Mouse (Mus musculus): Measurements from ENCODE around the gene Izumo1r. TPM values are rescaled to one million over a fixed set of nuclear protein-coding genes. Genes with fewer than 3 reads are reported as not detected.

The Izumo1r gene
- total and polyA plus RNA-seq, 3 experiments = not detected

DNA sequence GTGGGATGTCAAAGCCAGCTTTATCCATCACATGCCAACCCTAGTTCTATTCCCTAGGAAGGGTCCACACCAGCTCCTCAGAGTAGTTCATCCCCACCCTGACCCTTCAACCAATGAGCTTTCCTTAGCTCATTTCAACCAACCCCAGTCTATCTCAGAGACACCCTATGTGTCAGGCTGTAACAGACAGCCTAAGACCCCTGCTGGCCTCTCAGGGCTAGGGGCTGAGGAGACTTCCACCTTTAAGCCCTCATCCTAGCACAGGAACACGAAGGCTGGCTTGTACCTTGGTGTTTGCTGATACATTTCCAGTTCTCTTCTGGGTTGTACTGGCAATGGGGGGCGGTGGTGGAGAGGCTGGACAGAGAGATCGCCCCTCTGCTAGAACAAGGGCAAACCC, 743 bp downstream of the Izumo1r start:
- no peak overlapping the region for H3K27ac ChIP-seq (ENCODE audit: insufficient read depth, low read depth)

DNA sequence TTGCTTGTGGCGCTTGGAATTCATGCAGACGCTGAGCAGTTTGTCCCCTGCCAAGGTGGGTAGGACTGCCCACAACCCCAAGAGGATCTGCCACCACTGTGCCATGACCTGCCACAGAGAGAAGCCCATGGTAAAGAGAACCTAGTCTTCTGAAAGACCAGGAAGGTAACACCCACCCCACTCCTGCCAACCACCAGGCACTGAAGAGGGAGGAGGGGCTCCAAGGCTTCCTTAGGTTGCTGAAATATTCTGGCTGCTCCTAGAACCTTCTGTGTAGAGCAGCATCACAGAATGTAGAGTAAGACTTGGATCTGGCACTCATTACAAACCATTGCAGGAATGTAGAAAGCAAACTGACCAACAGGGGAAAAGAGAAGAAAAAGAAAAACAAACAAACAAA, 1.3 kb downstream of the Izumo1r start:
- Histone ChIP-seq H3K4me3 (replicated peaks in 1 of 3; ENCODE audit: low read depth in 2 of 3, low read length in 2 of 3, poor library complexity in 1 of 3) (no peak overlapping the region), H3K27ac (ENCODE audit: insufficient read depth, low read depth) (no peak overlapping the region), H3K9me3 (replicated peaks; ENCODE audit: low read length) (no peaks in the 10 kb centered on the region)

More for the DNA sequence above, 743 bp downstream of the Izumo1r start:
- in situ Hi-C loops (cut with MboI; ENCODE audit: low pct_ligation_motif_present, low pct_unique_long_range_greater_than_20kb, low sequenced_read_pairs) (no loop called here), dilution Hi-C loops (cut with MboI; ENCODE audit: extremely low pct_ligation_motif_present, extremely low pct_unique_long_range_greater_than_20kb, low sequenced_read_pairs) (no loop called here)
- no peaks in the 10 kb centered on the region for H3K36me3 ChIP-seq (replicated peaks in 1 of 2; ENCODE audit: control insufficient read depth in 1 of 2, insufficient read depth in 1 of 2, low read length in 1 of 2)
- no peak overlapping the region for H3K9ac ChIP-seq (ENCODE audit: insufficient read depth, low read depth)
- no peak for DNase-seq (ENCODE audit: extremely low read depth)
- no peak overlapping the region for H3K4me2 ChIP-seq (ENCODE audit: insufficient read depth, low read depth, poor library complexity, severe bottlenecking)
- H3K4me3 ChIP-seq (replicated peaks in 1 of 3; ENCODE audit: low read depth in 2 of 3, low read length in 2 of 3, poor library complexity in 1 of 3) = no peak overlapping the region
- peaks cover 0 to 18% of the 10 kb centered on the region in 2 experiments; a peak in 2 of 4 replicates for H3K4me1 ChIP-seq (ENCODE audit: control insufficient read depth in 1 of 2, insufficient read depth in 2 of 2)
- no peaks in the 10 kb centered on the region for H3K27me3 ChIP-seq (replicated peaks)
- no peaks in the 10 kb centered on the region for H3K9me3 ChIP-seq (replicated peaks; ENCODE audit: low read length)
- no peak for TF ChIP-seq ZNF384 (IDR thresholded peaks at IDR 0.05; ENCODE audit: low read depth, low read length)
- TF ChIP-seq KAT2A (IDR thresholded peaks at IDR 0.05; ENCODE audit: insufficient replicate concordance, low read length) = no peak
- no peak for TF ChIP-seq ZC3H11A (IDR thresholded peaks at IDR 0.05; ENCODE audit: low read depth, low read length)
- no peak for TF ChIP-seq MAZ (IDR thresholded peaks at IDR 0.05; ENCODE audit: low read depth, low read length)
- TF ChIP-seq MXI1 (IDR thresholded peaks at IDR 0.05; ENCODE audit: low read depth, low read length) = no peak
- H3K79me2 ChIP-seq (replicated peaks; ENCODE audit: control insufficient read depth, extremely low read depth, insufficient read depth, poor library complexity, severe bottlenecking) = no peaks in the 10 kb centered on the region

DNA sequence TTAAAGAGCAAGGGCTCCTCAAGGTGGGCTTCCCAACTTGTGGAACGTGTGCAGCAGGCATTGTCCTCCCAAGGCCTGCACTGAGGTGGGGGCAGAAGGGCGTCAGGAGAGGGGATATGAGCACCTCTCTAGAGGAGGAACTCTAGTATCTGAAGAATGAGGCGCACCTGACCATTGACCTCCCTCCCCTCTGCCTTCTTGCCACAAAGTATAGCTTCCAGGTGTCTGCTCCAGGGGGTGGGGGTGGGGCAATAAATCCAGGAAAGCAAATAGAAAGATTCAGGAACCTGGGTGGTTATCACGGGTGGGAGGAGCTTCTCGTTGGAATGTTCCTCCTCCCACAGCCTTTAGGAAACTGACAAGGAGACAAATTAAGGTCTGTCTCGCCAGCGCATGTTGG, 2.0 kb downstream of the Izumo1r start:
- Histone ChIP-seq H3K4me2 (ENCODE audit: insufficient read depth, low read depth, poor library complexity, severe bottlenecking) (no peak overlapping the region), H3K9ac (ENCODE audit: insufficient read depth, low read depth) (no peak overlapping the region), H3K4me1 (ENCODE audit: control insufficient read depth in 1 of 2, insufficient read depth in 2 of 2) (peaks cover 0 to 18% of the 10 kb centered on the region in 2 experiments; a peak in 2 of 4 replicates), H3K36me3 (replicated peaks in 1 of 2; ENCODE audit: control insufficient read depth in 1 of 2, insufficient read depth in 1 of 2, low read length in 1 of 2) (no peaks in the 10 kb centered on the region), H3K27me3 (replicated peaks) (no peaks in the 10 kb centered on the region), H3K9me3 (replicated peaks; ENCODE audit: low read length) (no peaks in the 10 kb centered on the region), H3K27ac (ENCODE audit: insufficient read depth, low read depth) (no peak overlapping the region), H3K79me2 (replicated peaks; ENCODE audit: control insufficient read depth, extremely low read depth, insufficient read depth, poor library complexity, severe bottlenecking) (no peaks in the 10 kb centered on the region), H3K4me3 (replicated peaks in 1 of 3; ENCODE audit: low read depth in 2 of 3, low read length in 2 of 3, poor library complexity in 1 of 3) (no peak overlapping the region)
- in situ Hi-C loops (cut with MboI; ENCODE audit: low pct_ligation_motif_present, low pct_unique_long_range_greater_than_20kb, low sequenced_read_pairs) (no loop called here), dilution Hi-C loops (cut with MboI; ENCODE audit: extremely low pct_ligation_motif_present, extremely low pct_unique_long_range_greater_than_20kb, low sequenced_read_pairs) (no loop called here)
- TF ChIP-seq CTCF (conservative IDR thresholded peaks at IDR 0.05 in 1 of 2, IDR thresholded peaks at IDR 0.05 in 1 of 2; ENCODE audit: low read depth in 2 of 2, low read length in 2 of 2) (no peak), NELFE (IDR thresholded peaks at IDR 0.05; ENCODE audit: low read depth, low read length) (no peak), POLR2AphosphoS2 (IDR thresholded peaks at IDR 0.05; ENCODE audit: low read depth, low read length) (no peak), PAX5 (IDR thresholded peaks at IDR 0.05; ENCODE audit: low read length) (no peak), USF2 (conservative IDR thresholded peaks at IDR 0.05; ENCODE audit: low read depth, low read length) (no peak), SIN3A (IDR thresholded peaks at IDR 0.05; ENCODE audit: low read length) (no peak), RAD21 (IDR thresholded peaks at IDR 0.05; ENCODE audit: low read depth, low read length) (no peak), USF1 (IDR thresholded peaks at IDR 0.05; ENCODE audit: low read depth, low read length) (no peak), ZKSCAN1 (IDR thresholded peaks at IDR 0.05; ENCODE audit: borderline replicate concordance, low read depth, low read length) (no peak), KAT2A (IDR thresholded peaks at IDR 0.05; ENCODE audit: insufficient replicate concordance, low read length) (no peak), JUN (IDR thresholded peaks at IDR 0.05; ENCODE audit: insufficient read depth, low read depth, low read length) (no peak), ZNF384 (IDR thresholded peaks at IDR 0.05; ENCODE audit: low read depth, low read length) (no peak), IRF4 (IDR thresholded peaks at IDR 0.05; ENCODE audit: low read depth, low read length) (no peak)
- DNase-seq (ENCODE audit: extremely low read depth) = no peak

More for the DNA sequence above, 1.3 kb downstream of the Izumo1r start:
- dilution Hi-C loops (cut with MboI; ENCODE audit: extremely low pct_ligation_motif_present, extremely low pct_unique_long_range_greater_than_20kb, low sequenced_read_pairs) (no loop called here), in situ Hi-C loops (cut with MboI; ENCODE audit: low pct_ligation_motif_present, low pct_unique_long_range_greater_than_20kb, low sequenced_read_pairs) (no loop called here)
- H3K79me2 ChIP-seq (replicated peaks; ENCODE audit: control insufficient read depth, extremely low read depth, insufficient read depth, poor library complexity, severe bottlenecking) = no peaks in the 10 kb centered on the region
- no peaks in the 10 kb centered on the region for H3K27me3 ChIP-seq (replicated peaks)
- no peak overlapping the region for H3K4me2 ChIP-seq (ENCODE audit: insufficient read depth, low read depth, poor library complexity, severe bottlenecking)
- H3K36me3 ChIP-seq (replicated peaks in 1 of 2; ENCODE audit: control insufficient read depth in 1 of 2, insufficient read depth in 1 of 2, low read length in 1 of 2) = no peaks in the 10 kb centered on the region
- TF ChIP-seq JUND (conservative IDR thresholded peaks at IDR 0.05; ENCODE audit: low read depth, low read length) = no peak
- TF ChIP-seq MAX (IDR thresholded peaks at IDR 0.05; ENCODE audit: low read length) = no peak
- TF ChIP-seq NRF1 (IDR thresholded peaks at IDR 0.05; ENCODE audit: low read depth, low read length) = no peak
- TF ChIP-seq JUN (IDR thresholded peaks at IDR 0.05; ENCODE audit: insufficient read depth, low read depth, low read length) = no peak
- no peak for TF ChIP-seq POLR2A (IDR thresholded peaks at IDR 0.05; ENCODE audit: low read depth, low read length)
- H3K9ac ChIP-seq (ENCODE audit: insufficient read depth, low read depth) = no peak overlapping the region
- H3K4me1 ChIP-seq (ENCODE audit: control insufficient read depth in 1 of 2, insufficient read depth in 2 of 2) = peaks cover 0 to 18% of the 10 kb centered on the region in 2 experiments; a peak in 2 of 4 replicates
- no peak for DNase-seq (ENCODE audit: extremely low read depth)
